Mouse (Mus musculus) induced T-regulatory cell, adult 2 months (primary cell): ENCODE measurements at regions not wholly inside any gene's neighbourhood (a gene's known extent, or its start where the extent isn't known, plus 50 kb on each side); places are given as distances from the start of the nearest gene placed in this dataset.

ENCODE experiments used
- DNase-seq: peaks from one replicate; pipeline ENCODE4 v3.0.0-alpha.2; 2012; ENCODE audit warnings: low read depth

DNA sequence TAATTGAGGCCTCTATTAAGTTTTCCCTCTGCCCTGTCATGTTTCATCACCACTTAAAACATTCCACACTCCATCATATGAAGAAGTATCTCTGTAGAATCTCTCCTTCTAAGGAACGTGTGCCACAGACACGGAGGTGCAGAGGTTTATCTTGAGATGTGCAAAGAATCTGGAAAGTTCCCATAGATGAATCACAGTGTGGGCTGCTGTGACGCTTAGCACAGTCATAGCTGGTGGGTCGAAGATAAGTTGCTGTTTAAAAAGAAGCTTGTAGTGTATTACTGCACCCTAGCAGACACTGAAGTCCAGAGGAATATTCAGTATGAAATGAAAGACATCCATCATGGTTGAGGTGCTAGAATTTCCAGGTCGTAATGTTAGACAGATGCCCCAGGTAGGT lies 179.9 kb upstream of the 4930583I09Rik start:
- no peak for DNase-seq

DNA sequence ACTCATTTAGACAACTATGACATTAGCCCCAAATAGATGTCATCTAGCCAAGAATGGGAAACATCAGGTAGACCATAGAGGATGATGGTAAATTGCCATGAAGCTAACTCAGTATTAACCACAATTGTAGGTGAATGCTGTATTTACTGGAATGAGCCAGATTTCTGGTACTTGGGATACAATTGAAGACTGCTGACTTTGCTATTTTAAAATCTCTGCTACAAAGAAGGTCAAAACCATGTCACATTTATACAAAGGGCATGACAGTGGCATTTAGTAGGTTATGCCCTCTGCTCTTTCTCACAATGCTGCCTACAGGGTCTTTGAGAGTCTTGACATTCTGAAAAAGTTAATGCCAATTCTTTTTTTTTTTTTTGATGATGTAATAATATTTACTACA lies 178.8 kb upstream of the 4930583I09Rik start:
- DNase-seq, result no peak

DNA sequence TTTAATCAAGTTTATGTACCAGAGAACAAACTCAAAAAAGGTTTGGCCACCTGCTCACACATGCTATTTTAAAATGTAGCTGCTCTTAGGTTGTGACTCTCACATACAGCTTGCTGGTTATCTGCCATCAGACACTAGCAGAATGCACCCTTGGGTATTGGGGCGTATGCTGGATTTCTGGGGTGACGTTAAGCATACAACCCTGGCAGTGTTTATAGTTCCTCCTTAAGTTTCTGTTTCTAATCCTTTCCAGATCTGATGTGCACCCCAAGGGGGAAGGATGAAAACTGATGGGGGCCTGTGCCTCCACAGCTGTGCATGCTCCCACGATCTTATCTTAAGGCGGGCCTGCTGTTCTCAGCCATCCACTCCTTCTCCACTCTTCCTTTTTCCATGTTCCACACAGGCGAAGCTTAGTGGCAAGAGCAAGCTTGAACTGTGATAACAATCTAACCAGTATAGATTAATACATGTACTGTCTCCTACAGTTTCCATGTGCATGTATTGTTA lies 164.8 kb upstream of the 4930583I09Rik start:
- DNase-seq, result no peak

GRCm38 (mm10) chr17:64994483-64994882 lies 158.6 kb upstream of the 4930583I09Rik start:
- no peak for DNase-seq

DNA sequence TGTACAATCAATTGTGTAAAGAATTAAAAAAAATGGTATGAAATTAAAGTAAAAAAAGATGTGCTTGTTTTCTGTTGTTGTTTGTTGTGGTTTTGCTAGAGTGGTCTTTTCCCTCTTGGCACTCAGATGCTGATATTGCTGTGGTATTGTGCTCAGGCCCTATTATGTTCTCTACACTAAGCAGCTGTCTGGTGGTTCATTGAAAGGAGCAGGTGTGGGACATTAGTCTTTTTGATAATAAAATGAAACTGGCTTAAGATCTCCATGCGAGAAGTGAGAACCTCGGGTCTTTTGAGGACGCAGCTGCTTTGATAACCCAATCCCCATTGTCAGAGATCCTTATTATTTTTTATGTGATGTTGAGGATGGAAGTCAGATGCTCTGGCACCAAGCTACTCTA lies 155.4 kb upstream of the 4930583I09Rik start:
- no peak for DNase-seq

- no peak for DNase-seq
Measured at GRCm38 (mm10) chr17:64984276-64985011, 148.6 kb upstream of the 4930583I09Rik start.

- DNase-seq, result no peak
Measured at GRCm38 (mm10) chr17:64983480-64983879, 147.6 kb upstream of the 4930583I09Rik start.

GRCm38 (mm10) chr17:64964153-64964552 lies 128.3 kb upstream of the 4930583I09Rik start:
- no peak for DNase-seq

GRCm38 (mm10) chr17:64961887-64962286 lies 126.0 kb upstream of the 4930583I09Rik start:
- DNase-seq, result no peak

DNA sequence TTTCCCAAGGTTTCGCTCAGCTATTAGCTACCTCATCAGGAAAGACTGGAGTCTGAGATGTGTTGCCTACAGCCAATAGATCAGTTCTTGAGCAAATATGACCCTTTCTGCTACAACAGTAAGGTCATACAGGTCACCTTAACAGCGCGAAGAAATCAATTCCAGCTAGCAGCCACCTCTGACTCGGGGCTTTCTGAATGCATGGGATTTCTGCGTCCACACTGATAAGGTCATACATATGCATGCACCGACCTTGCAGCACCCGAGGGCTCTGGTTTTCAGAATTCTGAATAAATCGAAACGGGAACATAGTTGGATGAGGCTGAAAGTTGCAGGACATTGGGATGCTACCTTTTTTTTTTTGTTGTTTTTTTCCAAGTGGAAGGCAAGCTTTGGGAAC lies 121.6 kb upstream of the 4930583I09Rik start:
- no peak for DNase-seq

- DNase-seq, result no peak
Measured at GRCm38 (mm10) chr17:64956506-64956905, 120.6 kb upstream of the 4930583I09Rik start.

DNA sequence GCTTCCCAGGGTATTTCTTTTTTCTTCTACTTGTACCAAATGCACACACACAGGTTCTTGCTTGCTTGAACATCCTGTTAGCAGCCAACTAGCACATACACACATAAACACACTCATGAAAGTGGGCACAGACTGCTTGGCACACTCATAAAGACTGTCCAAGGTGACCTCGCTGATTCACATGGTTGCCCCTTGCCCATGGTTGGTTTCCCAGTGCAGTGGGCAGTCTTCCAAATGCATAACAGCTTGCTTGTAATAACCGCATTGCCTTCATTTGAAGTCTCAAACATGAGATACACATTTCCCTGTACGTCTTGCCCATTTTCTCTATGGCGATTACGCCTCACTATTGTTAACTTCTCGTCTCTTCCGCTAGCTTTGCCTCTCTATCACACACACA lies 117.4 kb upstream of the 4930583I09Rik start:
- DNase-seq, result no peak

DNA sequence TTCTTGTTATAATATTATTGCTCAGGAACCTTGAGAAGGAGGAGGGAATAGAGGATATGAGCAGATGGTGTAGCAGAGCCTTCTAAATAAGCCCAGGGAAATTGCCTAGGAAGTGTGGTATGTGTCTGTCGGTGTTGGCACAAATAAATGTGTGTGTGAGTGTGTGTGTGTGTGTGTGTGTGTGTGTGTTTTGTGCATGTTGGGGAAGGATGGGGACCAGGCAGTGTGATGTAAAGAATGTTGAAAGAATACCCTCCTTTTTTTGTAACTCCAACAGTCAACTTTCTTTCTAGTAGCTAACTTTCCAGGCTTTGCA lies 115.7 kb upstream of the 4930583I09Rik start:
- no peak for DNase-seq

DNA sequence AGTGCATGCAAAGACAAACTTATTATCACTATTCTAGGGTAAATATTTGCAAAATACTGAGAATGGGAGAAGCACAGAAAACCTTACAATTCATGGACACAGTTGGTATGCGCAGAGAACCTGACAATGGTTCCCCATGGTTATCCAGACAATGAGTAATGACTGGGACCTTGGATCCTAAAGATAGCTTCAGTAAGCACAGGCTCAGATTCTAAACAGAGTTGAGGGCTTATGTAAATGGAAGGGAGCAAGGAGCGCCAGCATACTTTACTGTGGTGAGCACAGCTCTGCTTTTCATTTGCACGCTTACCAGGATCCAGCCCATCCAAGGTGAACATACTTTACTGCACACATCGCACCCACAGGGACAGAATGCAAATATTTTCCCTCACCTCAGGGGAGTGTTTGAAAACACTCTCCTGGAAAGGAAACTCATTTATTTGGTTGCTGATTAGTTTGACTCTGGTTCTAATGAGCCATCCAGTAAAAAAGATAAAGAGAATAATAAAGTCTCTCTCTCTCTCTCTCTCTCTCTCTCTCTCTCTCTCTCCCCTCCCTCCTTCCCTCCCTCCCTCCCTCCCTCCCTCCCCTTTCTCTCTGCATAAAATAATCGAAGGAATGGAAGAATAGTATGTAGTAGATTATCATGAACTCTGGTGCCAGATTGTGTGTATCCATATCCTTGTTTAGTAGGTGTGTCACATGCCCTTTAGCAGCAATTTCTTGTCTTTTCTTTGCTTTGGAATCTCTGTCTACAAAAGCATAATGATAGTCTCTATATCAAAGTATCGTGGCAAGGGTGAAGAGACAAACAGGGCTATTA lies 115.1 kb upstream of the 4930583I09Rik start:
- DNase-seq, result no peak

- no peak for DNase-seq
Measured at GRCm38 (mm10) chr17:64943213-64943612, 107.3 kb upstream of the 4930583I09Rik start.

DNA sequence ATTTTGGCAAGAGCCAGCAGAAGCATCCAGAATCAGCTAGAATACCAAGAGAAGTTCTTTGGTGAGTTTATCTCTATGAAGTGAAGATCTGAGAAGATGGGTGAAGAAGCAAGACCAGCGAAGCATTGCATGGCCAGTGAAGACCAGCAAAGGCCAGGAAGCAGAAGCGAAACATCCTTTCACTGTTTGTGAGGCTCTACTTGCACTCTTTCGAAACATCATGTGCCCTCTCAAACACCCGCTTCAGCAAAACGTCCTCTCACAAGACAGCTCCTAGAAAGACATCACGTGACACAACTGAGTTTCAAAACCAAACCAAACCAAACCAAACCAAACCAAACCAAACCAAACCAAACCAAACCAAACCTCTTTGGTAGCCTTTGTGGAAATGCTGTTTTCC lies 105.7 kb upstream of the 4930583I09Rik start:
- no peak for DNase-seq

- DNase-seq, result no peak
Measured at GRCm38 (mm10) chr17:64935683-64936082, 99.8 kb upstream of the 4930583I09Rik start.

GRCm38 (mm10) chr17:64934411-64934810 lies 98.5 kb upstream of the 4930583I09Rik start:
- no peak for DNase-seq

GRCm38 (mm10) chr17:64930816-64931428 lies 95.1 kb upstream of the 4930583I09Rik start:
- DNase-seq, result no peak

- no peak for DNase-seq
Measured at GRCm38 (mm10) chr17:64923762-64924161, 87.9 kb upstream of the 4930583I09Rik start.

- no peak for DNase-seq
Measured at GRCm38 (mm10) chr17:64922235-64922634, 86.4 kb upstream of the 4930583I09Rik start.

DNA sequence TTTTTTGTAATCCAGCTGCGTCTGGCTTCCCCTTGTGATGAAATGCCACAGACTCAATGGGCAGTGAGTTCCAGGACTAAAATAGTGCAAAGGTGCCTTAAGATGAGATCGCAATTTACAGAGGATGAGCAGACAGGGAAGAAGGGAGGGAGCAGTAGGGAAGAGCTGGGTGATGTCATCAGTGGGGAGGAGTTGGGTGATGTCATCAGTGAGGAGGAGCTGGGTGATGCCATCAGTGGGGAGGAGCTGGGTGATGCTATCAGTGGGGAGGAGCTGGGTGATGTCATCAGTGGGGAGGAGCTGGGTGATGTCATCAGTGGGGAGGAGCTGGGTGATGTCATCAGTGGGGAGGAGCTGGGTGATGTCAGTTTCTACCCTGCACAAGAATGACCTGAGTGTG lies 84.4 kb upstream of the 4930583I09Rik start:
- no peak for DNase-seq

GRCm38 (mm10) chr17:64917830-64918229 lies 82.0 kb upstream of the 4930583I09Rik start:
- DNase-seq, result no peak
